Mouse (Mus musculus): ENCODE results near the gene Rxfp4.

The Rxfp4 gene

DNA sequence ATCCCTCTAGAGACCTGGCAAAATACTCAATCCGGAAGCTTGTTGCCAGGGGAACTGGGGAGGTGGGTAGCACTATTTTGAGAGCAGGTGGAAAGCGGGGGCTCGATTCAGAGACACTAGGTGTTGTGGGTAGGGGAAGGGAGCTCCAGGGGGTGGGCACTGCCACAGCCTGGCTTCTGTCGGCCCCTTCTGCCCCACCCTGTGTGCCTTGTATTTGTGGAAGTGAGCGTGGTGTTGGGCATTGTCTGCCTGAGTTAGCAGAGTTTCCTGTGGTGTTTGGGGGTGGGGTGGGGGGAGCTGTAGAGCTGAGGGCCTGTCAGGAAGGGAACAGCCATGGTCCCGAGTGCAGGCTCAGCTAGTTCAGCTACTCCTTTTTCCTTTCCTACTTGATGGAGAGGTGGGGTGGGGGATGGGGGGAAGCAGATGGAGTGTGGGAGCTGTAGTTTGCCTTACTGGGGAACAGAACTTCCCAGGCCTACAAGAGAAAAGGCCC, 22.0 kb downstream of the Rxfp4 start:
- in situ Hi-C loops (cut with MboI, MseI) = loop anchor here in 1 of 2 experiments (5.0 kb wide), 1 partner anchor 66 kb away; no protein-coding TSS in a partner anchor

DNA sequence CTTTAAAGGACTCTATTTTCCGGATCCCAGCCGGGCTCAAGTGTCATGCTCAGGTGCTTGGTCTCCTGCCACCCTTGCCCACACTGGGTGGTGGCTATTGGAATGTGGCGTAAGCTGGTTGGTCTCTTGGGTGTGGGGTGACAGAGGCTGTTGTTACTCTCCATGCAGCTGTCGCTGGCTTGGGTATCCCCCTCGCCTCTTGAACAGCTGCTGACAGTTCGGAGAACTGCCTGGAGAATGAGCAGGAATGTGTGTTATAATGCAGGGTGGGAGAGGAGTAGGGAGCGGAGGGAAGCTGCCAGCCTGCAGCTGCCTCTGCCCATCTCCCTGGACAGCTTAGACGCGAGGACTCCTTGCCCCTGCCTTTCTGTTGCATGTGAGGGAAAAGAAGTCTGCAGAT, 22.9 kb downstream of the Rxfp4 start:
- in situ Hi-C loops (cut with MboI, MseI) = loop anchor here in 1 of 2 experiments (5.0 kb wide), 1 partner anchor 67 kb away; no protein-coding TSS in a partner anchor

DNA sequence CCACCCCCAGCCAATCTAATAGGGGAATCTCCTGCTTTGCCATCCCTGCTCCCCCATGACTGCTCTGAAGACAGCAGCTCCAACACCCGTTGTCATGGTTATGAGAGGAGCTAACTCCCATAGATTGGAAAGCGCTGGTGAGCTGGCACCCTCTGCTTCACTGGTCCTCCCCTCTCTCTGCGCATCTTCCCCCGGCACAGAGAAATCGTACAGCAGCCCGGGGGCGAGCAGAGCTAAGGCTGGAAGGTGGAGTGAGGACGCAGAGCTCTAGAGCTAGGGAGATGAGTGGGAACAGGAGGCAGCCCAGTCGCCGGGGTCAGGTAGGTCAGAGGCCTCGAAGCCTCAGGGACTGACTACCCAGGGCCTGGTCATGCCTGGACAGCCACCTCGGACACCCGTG, 23.7 kb downstream of the Rxfp4 start:
- in situ Hi-C loops (cut with MboI, MseI) = no loop called here

DNA sequence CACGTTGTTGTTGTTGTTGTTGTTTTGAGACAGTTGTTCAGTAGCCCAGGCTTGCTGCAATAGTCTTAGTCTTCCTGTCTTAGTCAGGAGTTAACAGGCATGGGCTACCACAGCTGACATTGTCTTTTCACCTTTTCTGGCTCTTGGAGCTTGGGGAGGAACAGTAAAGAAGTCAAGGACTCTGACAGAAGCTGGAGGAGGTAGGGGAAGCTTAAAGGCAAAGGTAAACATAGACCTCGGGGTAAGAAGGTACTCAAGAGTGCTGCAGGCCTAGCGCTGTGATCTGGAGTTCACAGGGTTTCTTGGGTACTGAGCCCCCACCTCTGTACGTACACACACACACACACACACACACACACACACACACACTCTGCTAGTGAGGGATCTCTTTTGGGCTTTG, 24.2 kb downstream of the Rxfp4 start:
- in situ Hi-C loops (cut with MboI, MseI) = no loop called here

DNA sequence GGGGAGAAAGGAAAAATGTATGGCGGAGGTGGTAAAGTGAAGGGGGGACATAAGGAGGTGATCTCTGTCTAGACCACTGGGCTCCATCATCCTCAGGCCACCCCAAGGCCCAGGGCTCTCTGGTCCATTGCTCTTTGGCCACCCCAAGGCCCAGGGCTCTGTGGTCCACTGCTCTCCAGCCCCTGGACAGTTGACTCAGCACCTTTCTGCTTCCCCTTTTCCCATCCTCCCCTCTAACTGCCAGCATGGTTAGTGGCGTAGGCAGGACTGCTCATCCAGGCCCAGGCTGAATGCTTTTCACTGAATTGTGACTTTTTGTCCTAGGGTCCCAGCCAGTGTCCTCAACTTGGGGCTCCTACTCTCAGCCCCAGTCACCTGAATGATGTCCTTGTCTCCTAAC, 25.4 kb downstream of the Rxfp4 start:
- in situ Hi-C loops (cut with MboI, MseI) = no loop called here

DNA sequence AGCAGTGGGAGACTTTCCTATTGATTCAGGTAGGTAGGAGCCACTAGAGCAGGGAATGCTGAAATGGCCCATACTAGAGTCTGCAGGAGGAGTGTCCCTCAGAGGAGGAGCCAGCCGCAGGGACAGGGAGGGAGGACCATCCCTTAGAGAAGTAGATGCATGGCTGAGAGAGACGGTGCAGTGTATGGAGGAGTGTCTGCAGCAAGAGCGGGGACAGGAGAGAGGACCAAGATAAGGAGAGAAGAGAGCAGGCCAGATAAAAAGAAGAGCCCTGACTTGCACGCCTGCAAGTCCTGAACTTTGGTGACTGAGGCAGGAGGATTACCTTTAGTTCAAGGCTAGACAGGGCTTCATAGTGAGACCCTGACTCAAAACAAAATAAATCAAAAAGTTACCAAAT, 25.8 kb downstream of the Rxfp4 start:
- in situ Hi-C loops (cut with MboI, MseI) = no loop called here

DNA sequence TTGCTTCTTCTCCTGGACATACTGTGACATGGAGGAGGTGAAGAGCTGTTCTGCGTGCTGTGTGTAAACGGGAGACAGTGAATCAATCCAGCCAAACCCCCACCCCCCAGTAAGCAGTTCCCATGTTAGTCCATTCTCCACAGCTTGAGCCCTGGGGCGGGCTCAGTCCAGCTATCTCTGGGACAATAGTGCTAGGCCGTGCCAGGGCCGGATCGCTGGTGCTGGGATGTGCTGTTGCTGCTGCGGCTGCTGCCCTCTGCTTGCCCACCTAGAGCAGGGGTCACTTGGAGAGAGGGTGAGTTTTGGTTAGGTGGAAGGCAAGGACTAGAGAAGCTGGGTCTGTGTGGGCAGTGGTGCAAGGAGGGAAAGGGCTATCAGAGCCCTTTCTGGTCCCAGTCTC, 26.6 kb downstream of the Rxfp4 start:
- in situ Hi-C loops (cut with MboI, MseI) = no loop called here

DNA sequence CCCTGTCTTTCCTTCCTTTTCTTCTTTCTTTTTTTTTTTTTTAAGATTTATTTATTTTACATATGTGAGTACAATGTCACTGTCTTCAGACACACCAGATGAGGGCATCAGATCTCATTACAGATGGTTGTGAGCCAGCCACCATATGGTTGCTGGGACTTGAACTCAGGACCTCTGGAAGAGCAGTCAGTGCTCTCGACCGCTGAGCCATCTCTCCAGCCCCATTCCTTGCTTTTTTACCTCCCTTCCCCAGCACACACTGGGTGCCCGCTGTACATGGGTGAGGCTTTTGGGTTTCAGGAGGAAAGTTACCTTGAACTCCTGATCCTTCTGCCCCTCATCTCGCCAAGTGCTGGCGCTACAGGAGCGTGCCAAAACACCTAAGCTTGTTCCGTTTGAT, 27.4 kb downstream of the Rxfp4 start:
- in situ Hi-C loops (cut with MboI, MseI) = no loop called here

DNA sequence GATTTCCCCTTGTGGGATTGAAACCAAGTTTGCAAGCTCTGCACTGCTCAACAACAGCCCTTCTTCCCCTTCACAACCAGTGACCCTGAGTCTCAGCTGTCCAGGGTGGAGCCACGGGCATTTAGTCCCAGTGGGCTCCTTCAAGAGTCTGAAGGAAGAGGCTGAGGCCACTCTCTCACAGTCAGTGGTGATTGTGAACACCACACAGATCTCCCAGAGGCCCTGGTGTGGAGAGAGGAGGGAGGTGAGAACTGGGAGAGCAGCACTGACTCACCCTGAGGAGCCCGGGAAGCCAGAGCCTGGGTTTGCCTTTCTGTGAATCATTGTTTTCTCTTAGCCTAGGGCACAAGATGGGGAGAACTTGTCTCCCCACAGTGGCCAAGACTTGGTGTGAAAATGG, 28.0 kb downstream of the Rxfp4 start:
- in situ Hi-C loops (cut with MboI, MseI) = no loop called here

DNA sequence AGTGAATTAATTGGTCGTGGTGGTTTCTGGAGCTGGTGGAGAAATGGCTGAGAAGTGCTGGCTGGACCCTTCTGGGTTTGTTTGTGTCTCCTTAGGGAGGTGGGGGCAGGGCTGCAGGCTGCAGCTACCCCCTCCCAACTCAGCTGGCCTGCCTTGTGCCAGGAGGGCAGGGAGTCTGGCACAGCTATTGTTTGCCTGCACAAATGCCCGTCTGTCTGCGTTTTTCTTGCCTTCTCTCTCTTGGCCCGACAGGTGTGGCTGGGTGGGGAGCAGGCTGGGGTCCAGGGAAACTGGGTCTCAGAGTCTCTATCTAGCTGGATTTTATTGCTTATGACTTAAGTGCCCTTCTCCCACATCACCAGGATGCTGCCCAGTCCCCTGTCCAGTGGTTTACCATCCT, 28.6 kb downstream of the Rxfp4 start:
- in situ Hi-C loops (cut with MboI, MseI) = no loop called here

DNA sequence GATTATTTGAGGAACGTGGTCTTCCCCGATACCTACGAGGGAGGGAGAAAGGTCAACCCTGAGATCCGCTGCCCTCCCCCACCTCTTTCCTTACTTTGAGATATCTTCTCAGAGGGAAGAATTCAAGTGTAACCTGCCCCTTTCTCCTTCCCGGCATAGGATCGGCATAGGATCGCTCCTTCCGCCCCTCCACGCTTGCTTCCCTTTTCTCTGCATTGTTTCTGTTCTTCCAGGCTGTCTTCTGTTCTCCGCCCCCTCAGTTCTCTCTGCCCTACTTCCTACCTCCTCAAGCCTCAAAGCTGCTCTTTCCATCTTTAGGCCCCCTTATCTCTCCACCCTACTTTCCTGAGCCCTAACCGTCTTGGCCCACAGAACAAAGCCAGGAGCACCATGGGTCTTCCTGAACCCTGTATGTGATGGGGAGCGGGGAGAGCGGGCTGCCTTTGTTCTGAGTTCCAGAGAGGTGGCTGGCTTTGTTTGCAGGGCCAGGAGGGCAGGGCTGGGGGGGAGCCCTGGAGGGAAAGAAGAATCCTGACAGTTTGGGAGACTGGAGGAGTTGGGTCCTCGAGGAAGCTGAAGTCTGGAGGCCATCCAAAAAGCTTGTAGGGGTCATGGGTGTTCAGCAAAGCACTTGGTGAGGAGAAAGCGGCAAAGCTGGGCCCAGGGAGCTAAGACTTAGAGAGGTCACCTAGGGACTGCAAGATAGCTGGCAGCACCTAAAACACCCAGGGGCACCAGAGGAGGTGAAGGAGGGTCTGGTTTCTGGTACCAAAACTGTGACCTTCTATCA, 29.4 kb downstream of the Rxfp4 start:
- in situ Hi-C loops (cut with MboI, MseI) = no loop called here

DNA sequence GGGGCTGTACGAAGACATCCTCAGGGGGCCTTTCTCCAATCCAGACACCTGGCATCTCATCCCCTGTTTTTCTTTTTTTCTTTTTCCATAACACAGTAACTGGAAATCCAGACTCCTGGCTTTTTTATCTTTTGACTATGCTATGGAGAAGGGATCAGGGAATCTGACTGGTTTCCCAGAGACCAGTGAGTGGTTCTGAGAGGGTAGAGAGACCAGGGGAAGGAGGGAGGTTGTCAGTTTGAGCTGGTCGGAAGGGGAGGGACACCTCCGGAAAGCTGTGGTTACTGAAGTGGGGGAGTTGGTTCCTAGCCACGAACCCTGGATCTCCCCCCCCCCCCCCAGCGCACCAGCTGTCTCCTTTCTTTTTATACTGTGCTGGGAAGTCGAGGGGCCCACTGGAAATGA, 30.0 kb downstream of the Rxfp4 start:
- in situ Hi-C loops (cut with MboI, MseI) = no loop called here

DNA sequence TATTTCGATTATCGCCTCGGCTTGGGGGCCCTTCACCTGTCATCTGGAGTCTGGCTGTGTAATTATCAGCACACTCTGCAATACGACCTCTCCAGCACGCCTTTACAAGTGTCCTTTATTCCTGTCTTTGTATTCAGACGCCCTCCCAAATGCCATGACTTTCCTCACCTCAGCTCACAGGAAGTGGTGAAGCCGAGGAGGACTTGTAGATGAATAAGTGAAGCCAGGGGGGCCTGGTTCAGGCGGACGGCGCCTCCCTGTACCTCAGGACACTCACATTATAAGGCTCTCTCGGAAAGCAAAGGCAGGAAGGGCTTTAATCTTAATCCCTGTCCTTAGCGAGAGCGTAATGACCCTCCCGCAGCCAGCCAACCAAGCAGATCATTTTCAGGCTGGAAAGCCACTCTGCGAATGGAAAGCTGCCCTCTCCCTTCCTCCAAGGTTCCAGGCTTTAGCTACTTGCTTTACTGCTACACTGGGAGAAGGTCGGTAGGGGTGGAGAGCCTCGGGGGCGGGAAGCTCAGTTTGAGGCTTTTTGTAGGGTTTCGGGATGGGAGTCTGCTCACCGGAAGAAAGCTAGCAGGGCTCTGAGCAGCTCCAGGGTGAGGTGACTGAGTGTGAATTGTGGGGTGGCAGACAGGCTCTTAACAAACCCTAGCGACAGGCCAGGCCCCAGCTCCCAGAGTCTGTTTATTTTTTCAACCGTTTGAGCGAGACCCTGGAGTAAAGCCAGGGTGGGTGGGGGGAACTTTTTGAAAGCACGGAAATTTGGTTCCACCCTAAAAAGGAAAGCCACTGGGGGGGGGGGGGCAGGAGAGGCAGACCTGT, 30.6 kb downstream of the Rxfp4 start:
- in situ Hi-C loops (cut with MboI, MseI) = no loop called here

DNA sequence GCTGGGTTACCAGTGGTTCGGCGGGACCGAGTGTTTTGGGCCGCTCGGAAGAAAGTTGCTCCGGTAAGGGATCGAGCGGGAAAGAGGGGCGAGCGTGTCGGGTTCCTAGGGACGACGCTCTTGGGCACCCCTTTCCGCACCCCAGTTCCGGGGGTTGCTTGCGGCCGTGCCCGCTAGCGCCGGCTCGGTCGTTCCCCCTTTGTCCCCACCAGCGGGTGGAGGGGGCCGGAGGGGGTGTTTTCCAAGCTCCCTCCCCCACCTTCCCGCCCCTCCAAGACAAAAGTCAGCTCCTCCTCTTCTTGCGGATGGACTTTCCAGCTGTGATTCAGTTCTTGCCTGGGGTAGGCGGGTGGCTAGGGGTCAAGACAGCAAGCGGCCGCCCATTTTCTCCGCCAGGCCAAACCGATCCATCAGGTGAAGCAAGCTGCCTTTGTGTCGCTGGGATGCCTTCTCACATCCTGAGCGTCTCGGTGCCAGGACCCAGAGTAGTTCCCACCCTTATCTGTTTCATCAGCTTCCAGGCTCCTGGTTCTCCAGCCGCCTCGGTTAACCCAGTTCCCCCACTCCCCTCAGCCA, 31.3 kb downstream of the Rxfp4 start:
- in situ Hi-C loops (cut with MboI, MseI) = no loop called here

DNA sequence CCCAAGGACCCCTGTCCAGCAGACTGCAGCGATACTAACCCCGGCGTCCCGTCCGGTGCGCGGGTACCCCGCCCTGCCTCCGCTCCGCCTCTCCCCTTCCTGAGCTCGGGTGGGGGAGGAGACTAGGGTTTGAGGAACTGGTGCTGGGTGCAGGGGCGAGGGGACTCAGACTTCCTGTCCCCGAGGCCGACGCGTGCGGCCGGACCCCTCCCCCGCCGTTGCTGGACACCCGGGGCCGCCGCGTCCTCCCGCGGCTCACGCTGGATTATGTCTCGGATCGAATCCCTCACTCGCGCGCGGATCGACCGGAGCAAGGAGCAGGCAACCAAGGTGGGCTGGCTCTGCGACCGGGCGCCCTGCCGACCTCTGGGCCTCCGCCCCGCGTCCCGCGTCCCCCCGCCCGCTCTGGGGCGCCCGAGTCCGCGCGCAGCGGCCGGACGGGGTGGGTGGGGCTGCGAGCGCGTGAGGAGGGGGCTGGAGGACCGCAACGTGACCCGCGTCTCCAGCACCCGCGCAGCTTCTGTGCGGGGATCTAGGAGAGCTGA, 31.9 kb downstream of the Rxfp4 start:
- in situ Hi-C loops (cut with MboI, MseI) = no loop called here

DNA sequence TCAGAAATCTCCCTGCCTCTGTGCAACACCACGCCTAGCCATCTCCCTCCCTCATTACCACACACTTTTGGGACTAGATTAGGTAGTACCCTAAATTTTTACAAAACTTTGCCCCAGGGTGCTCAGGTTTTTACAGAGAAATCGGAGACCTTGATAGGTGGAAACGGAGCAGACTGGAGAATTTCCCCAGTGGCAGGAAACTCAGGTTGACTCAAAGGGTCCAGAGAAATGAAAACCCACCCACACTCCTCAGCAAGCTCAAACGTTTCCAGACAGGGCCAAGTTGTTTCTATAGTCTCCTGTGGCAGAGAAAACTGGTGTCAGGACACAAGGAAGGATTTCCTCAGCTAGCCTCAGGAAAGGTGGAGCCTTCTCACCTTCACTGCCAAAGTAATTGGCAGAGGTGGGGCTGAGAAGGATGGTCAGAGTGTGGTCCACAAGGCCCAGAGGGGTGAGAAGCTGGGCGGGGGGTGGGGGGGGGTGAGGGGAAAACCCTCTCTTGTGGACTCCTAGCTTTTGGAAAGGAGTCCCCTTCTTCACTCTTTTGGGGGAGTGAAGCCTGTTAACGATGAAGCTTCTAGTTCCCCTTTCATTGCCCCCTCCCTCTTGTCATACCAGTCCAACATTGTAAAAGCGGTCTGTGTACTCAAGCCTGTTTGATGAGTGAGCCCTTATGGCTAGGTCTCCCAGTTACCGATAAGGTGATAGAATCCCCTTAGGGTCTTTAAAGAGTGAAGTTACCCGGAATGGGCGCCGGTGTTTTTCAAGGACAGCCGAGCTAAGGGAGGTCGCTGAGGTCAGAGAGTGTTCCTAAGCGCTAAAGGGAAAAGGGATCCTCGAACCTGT, 32.6 kb downstream of the Rxfp4 start:
- in situ Hi-C loops (cut with MboI, MseI) = no loop called here

DNA sequence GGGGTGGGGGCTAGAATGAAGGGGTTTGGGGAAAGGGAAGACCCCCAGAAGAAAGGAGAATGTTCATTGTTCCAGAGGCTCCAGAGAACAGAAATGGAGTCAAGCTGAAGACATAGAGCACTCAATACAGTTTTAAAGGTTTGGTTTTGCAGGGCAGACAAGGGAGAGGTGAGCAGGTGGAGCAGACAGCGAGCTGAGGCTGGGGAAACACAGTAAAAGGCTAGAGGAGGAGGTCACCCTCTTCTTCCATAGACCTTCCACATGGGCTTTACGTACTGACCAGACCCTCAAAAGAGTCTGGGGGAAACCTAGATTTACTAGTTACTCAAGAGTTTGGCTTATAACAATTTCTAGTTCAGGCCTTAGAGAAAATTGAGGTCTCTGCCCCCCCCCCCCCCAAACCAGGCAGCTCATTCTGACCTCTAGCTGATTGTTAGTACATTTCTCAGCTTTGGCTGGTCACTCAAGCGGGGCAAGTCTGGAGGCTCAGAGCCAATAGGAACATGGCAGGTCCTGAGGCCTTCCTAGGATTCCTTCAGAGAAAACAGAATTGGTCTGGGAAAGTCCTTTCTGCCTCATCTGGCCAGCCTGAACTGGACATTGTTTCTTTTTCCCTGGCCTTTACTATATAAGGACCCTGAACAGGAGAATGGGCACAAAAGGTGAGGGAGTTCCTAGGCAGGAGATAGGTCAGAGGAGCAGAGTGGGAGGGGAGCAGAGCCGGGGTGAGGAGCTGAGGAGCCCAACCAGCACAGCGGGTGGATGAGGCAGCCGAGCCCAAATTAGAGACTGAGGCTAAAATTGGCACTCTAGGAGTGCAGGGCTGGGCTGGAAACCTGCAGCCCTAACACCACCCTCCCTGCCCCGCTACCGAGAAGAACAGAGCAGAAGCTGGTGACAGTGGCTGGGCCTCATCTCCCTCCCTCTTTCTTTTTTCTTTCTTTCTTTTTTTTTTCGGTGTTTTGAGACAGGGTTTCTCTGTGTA, 33.5 kb downstream of the Rxfp4 start:
- in situ Hi-C loops (cut with MboI, MseI) = no loop called here

DNA sequence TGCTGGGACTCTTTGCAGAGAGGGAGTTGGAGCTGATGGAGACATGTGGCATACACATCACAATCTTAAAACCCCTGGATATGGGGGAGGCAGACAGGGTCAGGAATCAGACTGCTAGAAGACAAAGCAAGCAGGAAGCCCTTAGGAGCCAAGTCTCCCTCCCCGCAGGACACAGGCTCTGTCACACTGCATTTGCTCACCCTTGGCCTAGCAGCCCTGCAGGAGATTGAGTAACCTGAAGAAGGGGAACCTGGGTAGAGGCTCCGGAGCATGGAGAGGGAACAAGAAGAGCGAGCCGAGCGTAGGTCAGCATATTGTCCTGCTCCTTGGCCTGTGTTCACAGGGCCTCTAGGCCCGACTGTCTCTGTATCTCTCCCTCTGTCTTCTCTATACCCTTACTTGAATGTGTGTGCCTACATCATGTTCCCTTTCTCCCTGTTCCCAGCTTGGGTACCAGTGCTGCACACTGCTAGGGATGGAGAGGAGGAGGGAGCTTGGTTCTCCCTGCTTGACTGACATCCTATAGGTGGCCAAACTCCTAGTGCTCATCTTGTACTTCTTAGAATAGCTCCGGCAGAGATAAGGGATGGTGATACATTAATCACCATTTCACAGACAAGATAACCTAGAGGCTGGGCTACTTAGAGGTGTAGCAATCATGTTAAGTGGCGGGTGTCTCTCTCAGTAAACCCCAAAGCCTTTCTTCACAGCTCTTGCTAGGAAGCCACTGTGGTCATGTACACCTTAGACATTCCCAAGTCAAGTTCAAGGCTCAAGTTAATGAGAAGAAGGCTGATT, 34.7 kb downstream of the Rxfp4 start:
- in situ Hi-C loops (cut with MboI, MseI) = no loop called here

DNA sequence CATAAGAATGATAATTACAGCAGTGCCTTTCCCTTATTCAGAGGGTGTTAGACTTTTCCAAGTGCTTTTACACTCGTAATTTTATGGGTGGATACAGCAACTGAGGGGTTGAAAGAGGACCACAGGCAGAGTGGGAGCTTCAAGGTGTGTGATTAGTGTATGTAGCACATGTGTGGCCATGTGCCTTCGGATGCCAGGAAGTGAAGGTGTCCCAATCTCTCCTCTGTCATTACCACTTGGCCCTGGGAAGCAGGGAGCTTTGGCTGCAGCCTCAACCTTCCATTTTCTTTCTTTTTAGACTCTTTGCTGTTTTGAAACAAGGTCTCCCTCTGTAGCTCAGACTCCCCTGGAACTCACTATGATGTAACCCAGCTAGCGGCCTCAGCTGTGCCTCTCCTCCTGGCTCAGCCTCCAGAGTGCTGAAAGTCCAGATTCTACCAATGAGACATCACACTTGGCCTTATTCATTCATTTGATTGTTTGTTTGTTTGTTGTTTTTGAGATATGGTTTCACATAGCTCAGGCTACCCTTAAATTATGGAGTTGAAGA, 35.9 kb downstream of the Rxfp4 start:
- in situ Hi-C loops (cut with MboI, MseI) = no loop called here

Measured in T-helper 17 cell (primary cell).